Mouse (Mus musculus): ENCODE results near the gene Ctnna2. TPM values are rescaled to one million over a fixed set of nuclear protein-coding genes. Genes with fewer than 3 reads are reported as not detected.
A peak's percentile ranks its signal among the peaks of the same experiment; 100 is the strongest.

Gene Ctnna2
- total and polyA plus RNA-seq, 2 experiments from 2014 or later, result 95.0 to 150 TPM

DNA sequence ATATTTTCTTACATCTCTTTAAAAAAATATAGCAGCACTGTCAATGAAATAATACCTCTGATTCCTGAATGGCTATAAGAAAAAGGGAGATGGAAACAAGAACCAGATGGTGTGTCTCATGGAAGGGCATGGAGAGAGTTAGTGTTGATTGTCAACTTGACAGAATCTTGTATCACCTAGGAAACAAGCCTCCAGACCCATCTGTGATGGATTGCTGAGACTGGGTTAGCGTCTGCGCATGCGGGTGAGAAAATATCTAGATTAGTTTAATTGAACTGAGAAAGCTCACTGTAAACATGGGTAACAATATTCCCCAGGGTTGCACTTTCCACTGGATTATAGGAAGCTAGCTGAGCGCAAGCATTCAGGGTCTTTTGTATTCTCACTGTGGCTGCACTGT, 994.7 kb downstream of the Ctnna2 start:
- no peak for ATAC-seq
- H3K4me3 ChIP-seq (ENCODE audit: low read length), result no peak overlapping the region
- 62% methylated on average over 4 of the region's 4 CpGs for WGBS

DNA sequence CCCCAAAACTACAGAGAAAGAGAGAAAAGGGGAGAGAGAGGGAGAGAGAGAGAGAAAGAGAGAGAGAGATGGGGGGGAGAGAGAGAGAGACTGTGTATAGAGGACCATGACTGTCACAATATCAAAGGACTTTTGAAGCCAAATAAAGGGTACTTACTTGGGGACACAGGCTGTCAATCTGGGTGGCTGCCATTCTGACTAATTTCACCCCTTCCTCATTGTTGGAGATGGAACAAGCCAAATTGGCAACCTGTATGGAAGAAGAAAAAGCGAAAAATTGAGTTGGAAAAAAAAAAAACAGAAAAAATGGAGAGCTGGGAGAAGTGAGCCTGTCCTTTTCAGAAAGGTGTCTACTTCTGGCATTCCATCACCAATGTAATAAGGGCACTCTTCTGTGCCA, 997.8 kb downstream of the Ctnna2 start:
- Histone ChIP-seq H3K36me3 (ENCODE audit: insufficient read depth, low read length) (no peaks in the 10 kb centered on the region), H3K4me3 (ENCODE audit: low read length) (no peak overlapping the region), H3K4me2 (ENCODE audit: low read depth, low read length) (no peak overlapping the region), H3K4me1 (ENCODE audit: insufficient read depth, low read length) (no peaks in the 10 kb centered on the region), H3K9me3 (ENCODE audit: low read length) (no peaks in the 10 kb centered on the region), H3K27me3 (ENCODE audit: insufficient read depth, low read length) (no peaks in the 10 kb centered on the region), H3K27ac (no peak overlapping the region), H3K9ac (replicated peaks; ENCODE audit: low read length) (no peak overlapping the region)
- DNase-seq (ENCODE audit: low spot score) (no peak), ATAC-seq (no peak)
- 85% methylated on average over 1 of the region's 1 CpGs for WGBS
- TF ChIP-seq CTCF (IDR thresholded peaks at IDR 0.05; ENCODE audit: low read depth), result no peak

More for the DNA sequence above, 994.7 kb downstream of the Ctnna2 start:
- DNase-seq (ENCODE audit: low spot score), result peak; percentile 23
- Histone ChIP-seq H3K4me1 (ENCODE audit: insufficient read depth, low read length) (no peaks in the 10 kb centered on the region), H3K27ac (no peak overlapping the region), H3K36me3 (ENCODE audit: insufficient read depth, low read length) (no peaks in the 10 kb centered on the region), H3K4me2 (ENCODE audit: low read depth, low read length) (no peak overlapping the region), H3K9me3 (ENCODE audit: low read length) (no peaks in the 10 kb centered on the region), H3K27me3 (ENCODE audit: insufficient read depth, low read length) (no peaks in the 10 kb centered on the region), H3K9ac (replicated peaks; ENCODE audit: low read length) (no peak overlapping the region)
- TF ChIP-seq CTCF (IDR thresholded peaks at IDR 0.05; ENCODE audit: low read depth), result no peak

GRCm38 (mm10) chr6:76979247-76979850, 1000.1 kb downstream of the Ctnna2 start:
- Histone ChIP-seq H3K27ac (no peak overlapping the region), H3K36me3 (ENCODE audit: insufficient read depth, low read length) (no peaks in the 10 kb centered on the region), H3K27me3 (ENCODE audit: insufficient read depth, low read length) (no peaks in the 10 kb centered on the region), H3K4me3 (ENCODE audit: low read length) (no peak overlapping the region), H3K4me1 (ENCODE audit: insufficient read depth, low read length) (no peaks in the 10 kb centered on the region), H3K9ac (replicated peaks; ENCODE audit: low read length) (no peak overlapping the region), H3K9me3 (ENCODE audit: low read length) (no peaks in the 10 kb centered on the region), H3K4me2 (ENCODE audit: low read depth, low read length) (no peak overlapping the region)
- DNase-seq (ENCODE audit: low spot score), result peak; percentile 34
- peak; percentile 40; the same call in 1 of the 2 replicates for ATAC-seq
- TF ChIP-seq CTCF (IDR thresholded peaks at IDR 0.05; ENCODE audit: low read depth), result no peak
- 68% methylated on average over 5 of the region's 5 CpGs for WGBS

DNA sequence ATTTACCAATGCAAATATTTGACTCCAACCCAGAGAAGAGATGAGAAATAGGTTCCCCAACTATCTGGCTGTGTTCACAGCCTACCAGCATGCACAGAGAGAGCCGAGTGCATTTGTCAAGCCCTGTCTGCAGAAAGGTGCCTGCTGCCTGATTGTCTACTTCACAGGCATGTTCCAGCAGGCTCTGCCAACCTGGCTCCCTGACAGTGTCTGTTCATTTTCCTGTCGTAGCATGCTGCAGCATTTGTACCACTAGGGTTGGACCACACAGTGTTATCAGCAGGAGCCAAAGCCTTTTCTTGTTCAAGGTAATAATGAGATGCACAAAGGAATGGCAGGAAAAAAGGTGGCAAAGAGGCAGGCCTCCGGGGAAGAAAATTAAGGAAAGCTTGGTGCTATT, 1001.7 kb downstream of the Ctnna2 start:
- no peak overlapping the region for H3K4me2 ChIP-seq (ENCODE audit: low read depth, low read length)
- H3K27me3 ChIP-seq (ENCODE audit: insufficient read depth, low read length), result no peaks in the 10 kb centered on the region
- no peaks in the 10 kb centered on the region for H3K36me3 ChIP-seq (ENCODE audit: insufficient read depth, low read length)
- ATAC-seq, result peak; percentile 53
- 3% methylated on average over 3 of the region's 3 CpGs for WGBS
- no peak overlapping the region; the same call in 1 of the 2 replicates for H3K27ac ChIP-seq
- H3K4me1 ChIP-seq (ENCODE audit: insufficient read depth, low read length), result no peaks in the 10 kb centered on the region
- no peaks in the 10 kb centered on the region for H3K9me3 ChIP-seq (ENCODE audit: low read length)
- peak; percentile 36 for TF ChIP-seq CTCF (IDR thresholded peaks at IDR 0.05; ENCODE audit: low read depth)
- H3K9ac ChIP-seq (replicated peaks; ENCODE audit: low read length), result no peak overlapping the region
- no peak overlapping the region for H3K4me3 ChIP-seq (ENCODE audit: low read length)
- DNase-seq (ENCODE audit: low spot score), result peak; percentile 58

DNA sequence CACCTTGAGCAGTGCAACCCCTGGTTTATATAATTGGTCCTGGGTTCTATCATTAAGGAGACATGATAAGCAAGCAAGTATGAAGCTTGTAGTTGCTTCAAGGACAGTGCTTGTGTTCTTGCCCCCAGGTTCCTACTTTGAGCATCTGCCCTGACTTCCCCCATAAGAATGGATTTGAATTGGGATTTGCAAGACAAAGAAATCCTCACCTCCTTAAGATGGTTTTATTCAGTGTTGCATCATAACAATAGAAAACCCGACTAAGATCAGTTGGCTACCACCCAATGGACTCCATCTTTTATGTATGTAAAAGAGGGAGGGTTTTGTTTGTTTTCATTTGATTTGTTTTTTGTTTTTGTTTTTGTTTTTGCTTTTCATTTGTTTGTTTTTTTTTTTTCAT, 1005.2 kb downstream of the Ctnna2 start:
- no peak overlapping the region for H3K27ac ChIP-seq
- 67% methylated on average over 1 of the region's 1 CpGs for WGBS
- H3K27me3 ChIP-seq (ENCODE audit: insufficient read depth, low read length), result no peaks in the 10 kb centered on the region
- DNase-seq (ENCODE audit: low spot score) (no peak), ATAC-seq (no peak)
- no peak for TF ChIP-seq CTCF (IDR thresholded peaks at IDR 0.05; ENCODE audit: low read depth)
- H3K9ac ChIP-seq (replicated peaks; ENCODE audit: low read length), result no peak overlapping the region
- H3K9me3 ChIP-seq (ENCODE audit: low read length), result no peaks in the 10 kb centered on the region
- H3K4me1 ChIP-seq (ENCODE audit: insufficient read depth, low read length), result no peaks in the 10 kb centered on the region
- no peak overlapping the region for H3K4me2 ChIP-seq (ENCODE audit: low read depth, low read length)
- no peaks in the 10 kb centered on the region for H3K36me3 ChIP-seq (ENCODE audit: insufficient read depth, low read length)
- H3K4me3 ChIP-seq (ENCODE audit: low read length), result no peak overlapping the region

- H3K9ac ChIP-seq (replicated peaks; ENCODE audit: low read length), result no peak overlapping the region
- no peaks in the 10 kb centered on the region for H3K4me1 ChIP-seq (ENCODE audit: insufficient read depth, low read length)
- no peak overlapping the region for H3K4me3 ChIP-seq (ENCODE audit: low read length)
- peak; percentile 1 for DNase-seq (ENCODE audit: low spot score)
- 64% methylated on average over 5 of the region's 5 CpGs for WGBS
- H3K27ac ChIP-seq, result no peak overlapping the region
- H3K36me3 ChIP-seq (ENCODE audit: insufficient read depth, low read length), result no peaks in the 10 kb centered on the region
- H3K27me3 ChIP-seq (ENCODE audit: insufficient read depth, low read length), result no peaks in the 10 kb centered on the region
- TF ChIP-seq CTCF (IDR thresholded peaks at IDR 0.05; ENCODE audit: low read depth), result no peak
- no peak for ATAC-seq
- no peak overlapping the region for H3K4me2 ChIP-seq (ENCODE audit: low read depth, low read length)
- no peaks in the 10 kb centered on the region for H3K9me3 ChIP-seq (ENCODE audit: low read length)
These were observed 1014.5 kb downstream of the Ctnna2 start for GRCm38 (mm10) chr6:76964998-76965432.

GRCm38 (mm10) chr6:76908086-76908485, 1071.4 kb downstream of the Ctnna2 start:
- no peaks in the 10 kb centered on the region for H3K4me1 ChIP-seq (ENCODE audit: insufficient read depth, low read length)
- H3K27ac ChIP-seq, result no peak overlapping the region
- H3K36me3 ChIP-seq (ENCODE audit: insufficient read depth, low read length), result no peaks in the 10 kb centered on the region
- no peak for ATAC-seq
- no peak overlapping the region for H3K9ac ChIP-seq (replicated peaks; ENCODE audit: low read length)
- H3K27me3 ChIP-seq (ENCODE audit: insufficient read depth, low read length), result no peaks in the 10 kb centered on the region
- WGBS, result 72% methylated on average over 4 of the region's 4 CpGs
- H3K4me2 ChIP-seq (ENCODE audit: low read depth, low read length), result no peak overlapping the region
- H3K9me3 ChIP-seq (ENCODE audit: low read length), result no peaks in the 10 kb centered on the region
- no peak for TF ChIP-seq CTCF (IDR thresholded peaks at IDR 0.05; ENCODE audit: low read depth)
- DNase-seq (ENCODE audit: low spot score), result no peak
- H3K4me3 ChIP-seq (ENCODE audit: low read length), result no peak overlapping the region

Data from hindbrain, postnatal 0 days (tissue).